Mouse (Mus musculus) layer of hippocampus, adult 11-12 months (tissue): ENCODE data around the gene Maml2.

ENCODE experiments used
- DNase-seq: peaks from one replicate; pipeline ENCODE4 v3.0.0; 2022; ENCODE audit warnings: low spot score

The Maml2 gene

GRCm38 (mm10) chr9:13297668-13298512 is at the start of gene Maml2:
Maml2 (plus strand) TSS chr9:13297957.
- DNase-seq = peak; percentile 61

GRCm38 (mm10) chr9:13248104-13248503 is 49.7 kb upstream of the Maml2 start:
- DNase-seq = no peak

- no peak for DNase-seq
Measured at GRCm38 (mm10) chr9:13251251-13251650, 46.5 kb upstream of the Maml2 start.

- no peak for DNase-seq
Measured at GRCm38 (mm10) chr9:13256726-13257125, 41.0 kb upstream of the Maml2 start.

GRCm38 (mm10) chr9:13258173-13258572 is 39.6 kb upstream of the Maml2 start:
- DNase-seq = no peak

- no peak for DNase-seq
Measured at GRCm38 (mm10) chr9:13260980-13261379, 36.8 kb upstream of the Maml2 start.

GRCm38 (mm10) chr9:13273219-13273618 is 24.5 kb upstream of the Maml2 start:
- no peak for DNase-seq

- no peak for DNase-seq
Measured at GRCm38 (mm10) chr9:13287482-13287881, 10.3 kb upstream of the Maml2 start.

GRCm38 (mm10) chr9:13296274-13297121 is 1.3 kb upstream of the Maml2 start:
- DNase-seq = peak; percentile 91

GRCm38 (mm10) chr9:13297122-13297667 is 562 bp upstream of the Maml2 start:
- DNase-seq = peak; percentile 4

- no peak for DNase-seq
Measured at GRCm38 (mm10) chr9:13298513-13298878, 739 bp downstream of the Maml2 start.

GRCm38 (mm10) chr9:13299190-13299589 is 1.4 kb downstream of the Maml2 start:
- peak; percentile 22 for DNase-seq

- DNase-seq = peak; percentile 41
Measured at GRCm38 (mm10) chr9:13300041-13300441, 2.3 kb downstream of the Maml2 start.

- peak; percentile 10 for DNase-seq
Measured at GRCm38 (mm10) chr9:13300891-13301782, 3.4 kb downstream of the Maml2 start.

- DNase-seq = peak; percentile 1
Measured at GRCm38 (mm10) chr9:13302183-13302825, 4.5 kb downstream of the Maml2 start.

GRCm38 (mm10) chr9:13303099-13303771 is 5.5 kb downstream of the Maml2 start:
- DNase-seq = peak; percentile 2

GRCm38 (mm10) chr9:13303976-13304375 is 6.2 kb downstream of the Maml2 start:
- peak; percentile 20 for DNase-seq

- peak; percentile 1 for DNase-seq
Measured at GRCm38 (mm10) chr9:13306471-13306870, 8.7 kb downstream of the Maml2 start.

GRCm38 (mm10) chr9:13307226-13307625 is 9.5 kb downstream of the Maml2 start:
- DNase-seq = peak; percentile 1

GRCm38 (mm10) chr9:13308718-13309117 is 11.0 kb downstream of the Maml2 start:
- DNase-seq = peak; percentile 1

- peak; percentile 2 for DNase-seq
Measured at GRCm38 (mm10) chr9:13309807-13310206, 12.1 kb downstream of the Maml2 start.
